Mouse (Mus musculus) kidney, postnatal 25 days (tissue): ENCODE data around the gene Fscn2.
"Not testable (repeated sequence)": the region's sequence is repeated elsewhere in the genome, so short reads cannot be mapped to it uniquely, and the experiment has no call there.

Experiments
- DNase-seq, 2 experiments: peaks; one replicate each; pipeline ENCODE4 v3.0.0; 2021; ENCODE audit warnings: mixed read lengths in 2 of 2

Fscn2 gene

DNA sequence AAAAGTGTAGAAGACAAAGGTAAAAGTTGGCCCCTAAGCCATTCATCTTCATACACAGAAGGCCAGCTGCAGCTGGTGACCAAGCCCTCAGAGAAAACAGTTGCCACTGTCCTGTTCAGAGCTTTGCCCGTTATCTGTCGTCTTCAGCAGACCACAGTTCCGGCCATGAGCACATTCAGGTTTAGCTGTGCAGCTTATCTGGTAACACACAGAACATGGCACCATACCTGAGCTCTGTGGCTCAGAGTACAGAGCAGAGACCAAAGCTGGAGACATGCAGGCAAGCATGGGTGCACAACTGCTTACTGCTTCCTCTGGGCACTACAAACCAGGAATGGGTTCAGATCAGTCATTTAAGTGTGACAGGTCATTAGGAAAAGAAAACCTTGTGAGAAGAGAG is 44.5 kb downstream of the Fscn2 start:
- no peak for DNase-seq

DNA sequence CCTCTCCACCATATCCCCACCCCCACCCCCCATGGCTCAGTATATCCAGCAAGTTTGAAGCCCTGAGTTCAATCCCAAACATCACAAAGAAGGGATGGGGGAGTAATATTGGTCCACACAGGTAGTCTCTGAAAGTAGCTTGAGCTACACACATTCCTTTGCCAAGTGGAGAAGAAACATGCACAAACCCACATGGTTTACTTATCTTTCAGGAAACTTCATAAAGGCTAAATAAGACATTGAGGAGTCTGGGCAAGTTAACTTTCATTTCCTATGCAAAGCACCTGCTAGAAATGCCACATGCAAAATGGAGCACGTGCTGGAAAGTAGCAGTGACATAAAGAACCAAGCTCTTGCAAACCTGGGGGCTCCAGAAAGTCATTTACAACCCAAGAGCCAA is 45.1 kb downstream of the Fscn2 start:
- DNase-seq: no peak

DNA sequence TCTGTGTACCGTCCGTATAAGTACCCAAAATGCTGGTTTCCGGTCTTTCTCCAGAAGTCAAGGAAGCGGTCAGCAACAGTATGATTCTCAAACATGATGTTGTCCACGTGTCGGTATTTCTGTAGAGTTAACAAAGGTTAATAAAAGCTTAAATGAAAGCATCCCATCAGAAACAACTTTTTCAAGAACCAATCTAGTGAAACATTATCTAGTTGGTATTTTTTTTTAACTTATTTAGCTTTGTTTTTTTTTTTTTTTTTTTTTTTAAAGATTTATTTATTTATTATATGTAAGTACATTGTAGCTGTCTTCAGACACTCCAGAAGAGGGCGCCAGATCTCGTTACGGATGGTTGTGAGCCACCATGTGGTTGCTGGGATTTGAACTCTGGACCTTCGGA is 52.3 kb downstream of the Fscn2 start:
- DNase-seq: not testable (repeated sequence)
